8 mouse cellular contexts compared by ENCODE assay signal in genomic region chr12:54654141-54654540, GRCm38 (mm10). TPM values are rescaled to one million over a fixed set of nuclear protein-coding genes. Genes with fewer than 3 reads are reported as not detected.
DNase-seq lines count a peak whose midpoint lies in the region; ATAC-seq lines count a peak whose summit lies in the region.

No protein-coding gene starts in this region.

- H3K36me3 ChIP-seq in liver, embryonic 12.5 days = peaks cover 10% of the 10 kb centered on the region

- no peaks in the 10 kb centered on the region for H3K27me3 ChIP-seq in liver, embryonic 12.5 days (replicated peaks)

- ATAC-seq in liver, embryonic 12.5 days = no peak

- H3K4me1 ChIP-seq in liver, embryonic 12.5 days = peaks cover 53% of the 10 kb centered on the region

- 50% methylated on average over 4 of the region's 4 CpGs for WGBS in liver, embryonic 12.5 days (ENCODE audit: insufficient replicate concordance)

- no peak overlapping the region for H3K9ac ChIP-seq in liver, embryonic 12.5 days

- H3K4me3 ChIP-seq in liver, embryonic 12.5 days = 0 out of 2 replicates have a peak overlapping the region, but pooled peaks have one; percentile 13

- peak; percentile 34 for DNase-seq in cerebellum, adult 9-10 months
- no peak for DNase-seq in cerebellum, postnatal 36 days
- peak; percentile 69 for DNase-seq in urinary bladder, postnatal 14 days (ENCODE audit: low spot score)
- DNase-seq in urinary bladder, postnatal 25 days (ENCODE audit: low spot score) = no peak
- DNase-seq in gastrocnemius, adult 18-20 months (ENCODE audit: low spot score) = no peak
- DNase-seq in urinary bladder, adult 2 months (ENCODE audit: low spot score) = no peak
- no peak for DNase-seq in spleen, adult 18-20 months

- no peaks in the 10 kb centered on the region for H3K9me3 ChIP-seq in liver, embryonic 12.5 days (replicated peaks)

- no peak overlapping the region for H3K27ac ChIP-seq in liver, embryonic 12.5 days

- H3K4me2 ChIP-seq in liver, embryonic 12.5 days = peak overlapping the region; percentile 90

RNA-seq across cellular contexts. Expression of gene Sptssa, which starts 2.2 kb away (rescaled TPM):
- polyA plus RNA-seq in liver, embryonic 12.5 days (2016; fragmentation: Nextera tagmentation; extraction: Ambion mirVana) = 58.8 and 58.9 TPM in 2 replicates
- total RNA-seq in gastrocnemius, adult 18-20 months (2021) = 10 to 100 TPM; 15.8 TPM
- 89.2 and 106 TPM in 2 replicates for polyA plus RNA-seq in urinary bladder, adult 2 months (2012; rRNA removed)

RNA-seq across cellular contexts. Expression of gene Eapp, which starts 41.6 kb away (rescaled TPM):
- polyA plus RNA-seq in liver, embryonic 12.5 days (2016; fragmentation: Nextera tagmentation; extraction: Ambion mirVana) = 47.1 and 48.3 TPM in 2 replicates
- 10 to 100 TPM; 17.1 to 18.5 TPM for total RNA-seq in gastrocnemius, adult 18-20 months (2021)
- polyA plus RNA-seq in urinary bladder, adult 2 months (2012; rRNA removed) = 24.3 and 28.1 TPM in 2 replicates

Comparison
In these comparisons a context has a peak if more than half of its experiments do, and no peak if none do; other contexts are left out.
1. DNase-seq: peak in cerebellum, adult 9-10 months (single experiment) and urinary bladder, postnatal 14 days (single experiment); none in cerebellum, postnatal 36 days (0 of 2), urinary bladder, postnatal 25 days (single experiment), gastrocnemius, adult 18-20 months (single experiment), urinary bladder, adult 2 months (single experiment) and spleen, adult 18-20 months (0 of 2).